ENCODE assay signal across 21 mouse cellular contexts in genomic region chr1:178745471-178745870, GRCm38 (mm10).
DNase-seq lines count a peak whose midpoint lies in the region; ATAC-seq lines count a peak whose summit lies in the region.
"Had no signal": no experiment of that assay in that cellular context is flagged by ENCODE, and none has a peak within 500 bp of the region (broad histone marks: within the 10 kb centered on the region; RNA-seq: fewer than 3 reads in every experiment).

No protein-coding gene starts in this region.

- no peak overlapping the region for H3K4me2 ChIP-seq in liver, embryonic 11.5 days
- H3K4me2 ChIP-seq: heart, embryonic 11.5 days; hindbrain, embryonic 12.5 days; limb, embryonic 13.5 days; lung, embryonic 15.5 days had no signal

- H3K36me3 ChIP-seq in liver, embryonic 11.5 days (ENCODE audit: control insufficient read depth, insufficient read depth, low read length), result no peaks in the 10 kb centered on the region
- H3K36me3 ChIP-seq: hindbrain, embryonic 12.5 days; limb, embryonic 13.5 days; lung, embryonic 15.5 days had no signal

- ATAC-seq in liver, embryonic 11.5 days (replicated peaks; ENCODE audit: low FRiP score), result no peak
- ATAC-seq: forebrain, embryonic 14.5 days had no signal

- no peaks in the 10 kb centered on the region for H3K4me1 ChIP-seq in liver, embryonic 11.5 days (replicated peaks; ENCODE audit: control insufficient read depth, insufficient read depth, low read length)

- no peaks in the 10 kb centered on the region for H3K9me3 ChIP-seq in liver, embryonic 11.5 days (ENCODE audit: control insufficient read depth, low read length)
- H3K9me3 ChIP-seq: hindbrain, embryonic 12.5 days; lung, embryonic 15.5 days had no signal

- 72% methylated on average over 6 of the region's 6 CpGs for WGBS in liver, embryonic 11.5 days

- peak; percentile 4 to 10 for DNase-seq in left cerebral cortex, adult 18-20 months (ENCODE audit: low spot score in 2 of 2)
- DNase-seq in left cerebral cortex, adult 11 months (ENCODE audit: low spot score), result no peak
- peak; percentile 15 to 28 for DNase-seq in frontal cortex, postnatal 36 days (ENCODE audit: low spot score in 2 of 2)
- peak; percentile 75 for DNase-seq in layer of hippocampus, adult 9-11 months
- DNase-seq in right cerebral cortex, postnatal 14 days, result peak; percentile 25
- no peak for DNase-seq in gastrocnemius, adult 8-10 months (ENCODE audit: low spot score in 2 of 2)
- no peak for DNase-seq in liver, embryonic 11.5 days (ENCODE audit: low spot score)
- DNase-seq: adrenal gland, adult 8-10 months; cerebellum, adult 11 months; gastrocnemius, adult 2 months; heart, postnatal 10 days; kidney, adult 18-20 months; lung, postnatal 4 days; thymus, postnatal 25 days had no signal

- no peaks in the 10 kb centered on the region for H3K27me3 ChIP-seq in liver, embryonic 11.5 days (replicated peaks; ENCODE audit: control insufficient read depth, insufficient read depth, low read length)
- H3K27me3 ChIP-seq: hindbrain, embryonic 12.5 days; lung, embryonic 15.5 days had no signal

- H3K4me3 ChIP-seq in liver, embryonic 11.5 days (ENCODE audit: low read depth, low read length), result no peak overlapping the region
- H3K4me3 ChIP-seq: gastrocnemius, adult 2 months; hindbrain, embryonic 12.5 days; limb, embryonic 13.5 days; lung, embryonic 15.5 days had no signal

- H3K9ac ChIP-seq in liver, embryonic 11.5 days (ENCODE audit: low read depth, low read length), result no peak overlapping the region
- H3K9ac ChIP-seq: hindbrain, embryonic 12.5 days; limb, embryonic 13.5 days; liver, embryonic 14.5 days; lung, embryonic 15.5 days had no signal

- no peak overlapping the region for H3K27ac ChIP-seq in liver, embryonic 11.5 days (ENCODE audit: low read depth, low read length)
- H3K27ac ChIP-seq: gastrocnemius, adult 2 months; hindbrain, embryonic 12.5 days; kidney, postnatal 0 days; limb, embryonic 13.5 days; liver, embryonic 14.5 days; lung, embryonic 15.5 days had no signal

Comparison
In these comparisons a context has a peak if more than half of its experiments do, and no peak if none do; other contexts are left out.
1. DNase-seq: peak in left cerebral cortex, adult 18-20 months (2 of 2), frontal cortex, postnatal 36 days (2 of 2), layer of hippocampus, adult 9-11 months (single experiment) and right cerebral cortex, postnatal 14 days (single experiment); none in left cerebral cortex, adult 11 months (single experiment), gastrocnemius, adult 8-10 months (0 of 2) and liver, embryonic 11.5 days (single experiment).